Mouse (Mus musculus): ENCODE measurements around the gene Mkrn1. TPM values are rescaled to one million over a fixed set of nuclear protein-coding genes. Genes with fewer than 3 reads are reported as not detected.

Mkrn1 gene
- polyA plus RNA-seq, 1 experiment from 2014 or later: 54.6 TPM

- TF ChIP-seq EP300 (optimal IDR thresholded peaks at IDR 0.05): no peak
- TF ChIP-seq CTCF (IDR thresholded peaks at IDR 0.05; ENCODE audit: low read depth): no peak
- Histone ChIP-seq H3K27ac (replicated peaks) (no peak overlapping the region), H3K4me1 (replicated peaks; ENCODE audit: control insufficient read depth, insufficient read depth) (no peaks in the 10 kb centered on the region), H3K4me3 (ENCODE audit: low read depth, low read length) (no peak overlapping the region), H3K36me3 (ENCODE audit: control insufficient read depth, insufficient read depth, low read length) (no peaks in the 10 kb centered on the region), H3K4me2 (replicated peaks; ENCODE audit: low read depth) (no peak overlapping the region), H3K9ac (ENCODE audit: low read length) (no peak overlapping the region), H3K9me3 (ENCODE audit: control insufficient read depth, low read length) (no peaks in the 10 kb centered on the region), H3K27me3 (ENCODE audit: control insufficient read depth, insufficient read depth, low read length) (no peaks in the 10 kb centered on the region)
- no peak for DNase-seq (ENCODE audit: low spot score)
- no peak for ATAC-seq (ENCODE audit: low FRiP score, low TSS enrichment)
Observed at GRCm38 (mm10) chr6:39433701-39434100, 13.4 kb upstream of the Mkrn1 start.

DNA sequence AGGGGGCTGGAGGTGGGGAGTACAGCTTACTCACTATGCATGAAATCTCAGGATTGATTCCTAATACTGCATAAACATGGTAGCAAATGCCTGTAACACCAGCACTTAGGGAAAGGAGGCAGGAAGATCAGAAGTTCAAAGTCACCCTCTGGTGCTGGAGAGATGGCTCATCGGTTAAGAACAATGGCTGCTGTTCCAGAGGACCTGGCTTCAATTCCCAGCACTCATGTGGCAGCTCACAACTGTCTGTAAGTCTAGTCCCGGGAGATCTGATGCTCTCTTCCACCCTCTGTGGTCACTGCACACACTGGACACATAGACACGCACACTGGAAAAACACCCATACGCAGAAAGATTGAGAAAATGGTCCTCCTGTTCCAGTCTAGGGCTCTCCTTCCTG is 12.9 kb upstream of the Mkrn1 start:
- DNase-seq (ENCODE audit: low spot score): no peak
- no peak overlapping the region for H3K9ac ChIP-seq (ENCODE audit: low read length)
- WGBS: 84% methylated on average over 4 of the region's 4 CpGs
- H3K36me3 ChIP-seq (ENCODE audit: control insufficient read depth, insufficient read depth, low read length): no peaks in the 10 kb centered on the region
- H3K27me3 ChIP-seq (ENCODE audit: control insufficient read depth, insufficient read depth, low read length): no peaks in the 10 kb centered on the region
- TF ChIP-seq CTCF (IDR thresholded peaks at IDR 0.05; ENCODE audit: low read depth) (no peak), EP300 (optimal IDR thresholded peaks at IDR 0.05) (no peak)
- no peak overlapping the region for H3K27ac ChIP-seq (replicated peaks)
- H3K4me2 ChIP-seq (replicated peaks; ENCODE audit: low read depth): no peak overlapping the region
- H3K9me3 ChIP-seq (ENCODE audit: control insufficient read depth, low read length): no peaks in the 10 kb centered on the region
- H3K4me3 ChIP-seq (ENCODE audit: low read depth, low read length): no peak overlapping the region
- H3K4me1 ChIP-seq (replicated peaks; ENCODE audit: control insufficient read depth, insufficient read depth): no peaks in the 10 kb centered on the region
- ATAC-seq (ENCODE audit: low FRiP score, low TSS enrichment): no peak

GRCm38 (mm10) chr6:39430722-39431121 is 10.5 kb upstream of the Mkrn1 start:
- TF ChIP-seq EP300 (optimal IDR thresholded peaks at IDR 0.05) (no peak), CTCF (IDR thresholded peaks at IDR 0.05; ENCODE audit: low read depth) (no peak)
- Histone ChIP-seq H3K27ac (replicated peaks) (no peak overlapping the region), H3K9me3 (ENCODE audit: control insufficient read depth, low read length) (no peaks in the 10 kb centered on the region), H3K4me3 (ENCODE audit: low read depth, low read length) (no peak overlapping the region), H3K4me2 (replicated peaks; ENCODE audit: low read depth) (no peak overlapping the region), H3K4me1 (replicated peaks; ENCODE audit: control insufficient read depth, insufficient read depth) (no peaks in the 10 kb centered on the region), H3K9ac (ENCODE audit: low read length) (no peak overlapping the region), H3K36me3 (ENCODE audit: control insufficient read depth, insufficient read depth, low read length) (no peaks in the 10 kb centered on the region), H3K27me3 (ENCODE audit: control insufficient read depth, insufficient read depth, low read length) (no peaks in the 10 kb centered on the region)
- ATAC-seq (ENCODE audit: low FRiP score, low TSS enrichment) (no peak), DNase-seq (ENCODE audit: low spot score) (no peak)
- 71% methylated on average over 11 of the region's 11 CpGs for WGBS

- H3K9ac ChIP-seq (ENCODE audit: low read length): no peak overlapping the region
- 72% methylated on average over 6 of the region's 6 CpGs for WGBS
- TF ChIP-seq CTCF (IDR thresholded peaks at IDR 0.05; ENCODE audit: low read depth) (no peak), EP300 (optimal IDR thresholded peaks at IDR 0.05) (no peak)
- H3K27me3 ChIP-seq (ENCODE audit: control insufficient read depth, insufficient read depth, low read length): no peaks in the 10 kb centered on the region
- no peaks in the 10 kb centered on the region for H3K36me3 ChIP-seq (ENCODE audit: control insufficient read depth, insufficient read depth, low read length)
- DNase-seq (ENCODE audit: low spot score) (no peak), ATAC-seq (ENCODE audit: low FRiP score, low TSS enrichment) (no peak)
- H3K4me3 ChIP-seq (ENCODE audit: low read depth, low read length): no peak overlapping the region
- H3K9me3 ChIP-seq (ENCODE audit: control insufficient read depth, low read length): no peaks in the 10 kb centered on the region
- no peak overlapping the region for H3K27ac ChIP-seq (replicated peaks)
- no peak overlapping the region for H3K4me2 ChIP-seq (replicated peaks; ENCODE audit: low read depth)
- H3K4me1 ChIP-seq (replicated peaks; ENCODE audit: control insufficient read depth, insufficient read depth): no peaks in the 10 kb centered on the region
Observed at GRCm38 (mm10) chr6:39429007-39429788, 8.9 kb upstream of the Mkrn1 start.

- ATAC-seq (ENCODE audit: low FRiP score, low TSS enrichment) (no peak), DNase-seq (ENCODE audit: low spot score) (no peak)
- H3K9ac ChIP-seq (ENCODE audit: low read length): no peak overlapping the region
- no peaks in the 10 kb centered on the region for H3K4me1 ChIP-seq (replicated peaks; ENCODE audit: control insufficient read depth, insufficient read depth)
- no peaks in the 10 kb centered on the region for H3K27me3 ChIP-seq (ENCODE audit: control insufficient read depth, insufficient read depth, low read length)
- TF ChIP-seq CTCF (IDR thresholded peaks at IDR 0.05; ENCODE audit: low read depth): no peak
- TF ChIP-seq EP300 (optimal IDR thresholded peaks at IDR 0.05): no peak
- H3K4me2 ChIP-seq (replicated peaks; ENCODE audit: low read depth): no peak overlapping the region
- no peak overlapping the region for H3K4me3 ChIP-seq (ENCODE audit: low read depth, low read length)
- WGBS: 73% methylated on average over 4 of the region's 4 CpGs
- no peak overlapping the region for H3K27ac ChIP-seq (replicated peaks)
- no peaks in the 10 kb centered on the region for H3K9me3 ChIP-seq (ENCODE audit: control insufficient read depth, low read length)
- H3K36me3 ChIP-seq (ENCODE audit: control insufficient read depth, insufficient read depth, low read length): no peaks in the 10 kb centered on the region
Observed at GRCm38 (mm10) chr6:39427276-39428003, 7.2 kb upstream of the Mkrn1 start.

- H3K27ac ChIP-seq (replicated peaks): no peak overlapping the region
- ATAC-seq (ENCODE audit: low FRiP score, low TSS enrichment) (no peak), DNase-seq (ENCODE audit: low spot score) (no peak)
- no peaks in the 10 kb centered on the region for H3K4me1 ChIP-seq (replicated peaks; ENCODE audit: control insufficient read depth, insufficient read depth)
- H3K9me3 ChIP-seq (ENCODE audit: control insufficient read depth, low read length): no peaks in the 10 kb centered on the region
- no peak overlapping the region for H3K9ac ChIP-seq (ENCODE audit: low read length)
- 87% methylated on average over 4 of the region's 4 CpGs for WGBS
- no peak overlapping the region for H3K4me2 ChIP-seq (replicated peaks; ENCODE audit: low read depth)
- TF ChIP-seq EP300 (optimal IDR thresholded peaks at IDR 0.05): no peak
- TF ChIP-seq CTCF (IDR thresholded peaks at IDR 0.05; ENCODE audit: low read depth): no peak
- no peaks in the 10 kb centered on the region for H3K36me3 ChIP-seq (ENCODE audit: control insufficient read depth, insufficient read depth, low read length)
- H3K27me3 ChIP-seq (ENCODE audit: control insufficient read depth, insufficient read depth, low read length): no peaks in the 10 kb centered on the region
- no peak overlapping the region for H3K4me3 ChIP-seq (ENCODE audit: low read depth, low read length)
Observed at GRCm38 (mm10) chr6:39426725-39427124, 6.5 kb upstream of the Mkrn1 start.
